Mouse (Mus musculus) testis, adult 2 months (tissue): Measurements from ENCODE around the gene Hcfc1r1. TPM values are rescaled to one million over a fixed set of nuclear protein-coding genes. Genes with fewer than 3 reads are reported as not detected.

Source experiments
- H3K27ac ChIP-seq: fragments of 200-500 bp; 2 replicates; pipeline ENCODE4 v1.5.1; 2012; ENCODE audit warnings: low read depth, low read length; ENCODE audit not compliant: control insufficient read depth, insufficient read depth
- H3K27me3 ChIP-seq: fragments of 200-500 bp; 2 replicates; pipeline ENCODE4 v1.6.1; 2012; ENCODE audit warnings: mild to moderate bottlenecking, low read length, moderate library complexity; ENCODE audit not compliant: control insufficient read depth, insufficient read depth
- H3K36me3 ChIP-seq: fragments of 200-500 bp; 2 replicates; pipeline ENCODE4 v1.6.1; 2012; ENCODE audit warnings: mild to moderate bottlenecking, low read length; ENCODE audit not compliant: control insufficient read depth, insufficient read depth
- H3K4me1 ChIP-seq: fragments of 200-500 bp; 2 replicates; pipeline ENCODE4 v1.6.1; 2012; ENCODE audit warnings: low read length; ENCODE audit not compliant: control insufficient read depth, insufficient read depth
- H3K4me3 ChIP-seq: fragments of 200-500 bp; 2 replicates; pipeline ENCODE4 v1.5.1; 2012; ENCODE audit warnings: low read depth, mild to moderate bottlenecking, low read length, moderate library complexity, mixed read lengths; ENCODE audit not compliant: control insufficient read depth
- CTCF ChIP-seq: fragments of 200-500 bp; IDR thresholded peaks from 2 replicates; pipeline ENCODE4 v1.5.1; 2012; ENCODE audit warnings: low read depth, mild to moderate bottlenecking, inconsistent platforms, low read length, moderate library complexity; ENCODE audit not compliant: control insufficient read depth, insufficient read depth, insufficient replicate concordance
- POLR2A ChIP-seq: fragments of 200-500 bp; IDR thresholded peaks from 2 replicates; pipeline ENCODE4 v1.6.1; 2012; ENCODE audit warnings: low read depth, mild to moderate bottlenecking, inconsistent platforms, low read length, moderate library complexity; ENCODE audit not compliant: control insufficient read depth
- polyA plus RNA-seq: library from polyadenylated mRNA; depleted of rRNA; stranded (reverse); fragments of >200 nt; gene quantifications from 2 replicates; pipeline ENCODE4 v1.2.3, GENCODE M21; 2012

Hcfc1r1 gene
- polyA plus RNA-seq, 1 experiment = 54.9 TPM

- Histone ChIP-seq H3K4me1 (no peaks in the 10 kb centered on the region), H3K36me3 (no peaks in the 10 kb centered on the region), H3K27ac (no peak overlapping the region), H3K4me3 (no peak overlapping the region), H3K27me3 (no peaks in the 10 kb centered on the region)
- TF ChIP-seq CTCF = no peak
- no peak for TF ChIP-seq POLR2A
These were observed 22.0 kb upstream of the Hcfc1r1 start for GRCm38 (mm10) chr17:23651363-23651762.

GRCm38 (mm10) chr17:23653324-23653723 is 20.1 kb upstream of the Hcfc1r1 start:
- Histone ChIP-seq H3K4me3 (no peak overlapping the region), H3K27me3 (no peaks in the 10 kb centered on the region), H3K36me3 (no peaks in the 10 kb centered on the region), H3K4me1 (no peaks in the 10 kb centered on the region), H3K27ac (no peak overlapping the region)
- TF ChIP-seq POLR2A = no peak
- TF ChIP-seq CTCF = no peak

- Histone ChIP-seq H3K27ac (no peak overlapping the region), H3K4me3 (no peak overlapping the region), H3K36me3 (no peaks in the 10 kb centered on the region), H3K27me3 (no peaks in the 10 kb centered on the region), H3K4me1 (no peaks in the 10 kb centered on the region)
- TF ChIP-seq CTCF = no peak
- TF ChIP-seq POLR2A = no peak
These were observed 19.4 kb upstream of the Hcfc1r1 start for GRCm38 (mm10) chr17:23654001-23654400.

- no peaks in the 10 kb centered on the region for H3K4me1 ChIP-seq
- no peaks in the 10 kb centered on the region for H3K27me3 ChIP-seq
- H3K27ac ChIP-seq = no peak overlapping the region
- H3K4me3 ChIP-seq = no peak overlapping the region
- TF ChIP-seq POLR2A (no peak), CTCF (no peak)
- H3K36me3 ChIP-seq = no peaks in the 10 kb centered on the region
These were observed 19.0 kb upstream of the Hcfc1r1 start for GRCm38 (mm10) chr17:23654410-23654809.

GRCm38 (mm10) chr17:23658450-23658849 is 14.9 kb upstream of the Hcfc1r1 start:
- TF ChIP-seq CTCF = no peak
- TF ChIP-seq POLR2A = no peak

GRCm38 (mm10) chr17:23660117-23660875 is 13.1 kb upstream of the Hcfc1r1 start, which contains the start of gene Bicdl2:
Gene Bicdl2, plus strand, starts transcription at chr17:23660506.
- H3K4me3 ChIP-seq = no peak within 1 kb of the TSS; the same call in 1 of the 2 replicates
- TF ChIP-seq CTCF (peak; percentile 70), POLR2A (no peak)
- H3K27me3 ChIP-seq = no peaks in the 10 kb centered on the region
- no peak within 1 kb of the TSS for H3K27ac ChIP-seq
- peaks cover 19% of the 10 kb centered on the region for H3K4me1 ChIP-seq
- no peaks in the 10 kb centered on the region for H3K36me3 ChIP-seq

More at GRCm38 (mm10) chr17:23658450-23658849, 14.9 kb upstream of the Hcfc1r1 start:
- Histone ChIP-seq H3K27ac (no peak overlapping the region), H3K4me1 (peaks cover 12% of the 10 kb centered on the region), H3K36me3 (no peaks in the 10 kb centered on the region), H3K4me3 (no peak overlapping the region), H3K27me3 (no peaks in the 10 kb centered on the region)

- H3K27ac ChIP-seq = no peak overlapping the region
- TF ChIP-seq POLR2A (no peak), CTCF (no peak)
- H3K36me3 ChIP-seq = no peaks in the 10 kb centered on the region
- H3K4me1 ChIP-seq = peaks cover 25% of the 10 kb centered on the region
- no peak overlapping the region; the same call in 1 of the 2 replicates for H3K4me3 ChIP-seq
- no peaks in the 10 kb centered on the region for H3K27me3 ChIP-seq
These were observed 12.6 kb upstream of the Hcfc1r1 start for GRCm38 (mm10) chr17:23660876-23661200.
